Mouse (Mus musculus) E14TG2a.4 (cell line): ENCODE data around the gene Arv1.

Experiments used
- H3K27me3 ChIP-seq: 2 replicates; pipeline ENCODE4 v1.6.1; 2014; ENCODE audit warnings: low read length, control low read depth; ENCODE audit not compliant: insufficient read depth
- H3K36me3 ChIP-seq: 2 replicates; pipeline ENCODE4 v1.6.1; 2014; ENCODE audit warnings: low read length, control low read depth; ENCODE audit not compliant: insufficient read depth
- H3K4me1 ChIP-seq: replicated peaks from 2 replicates; pipeline ENCODE4 v1.6.1; 2014; ENCODE audit warnings: low read depth, low read length, control low read depth
- H3K4me3 ChIP-seq: replicated peaks from 2 replicates; pipeline ENCODE4 v1.5.1; 2014; ENCODE audit warnings: mild to moderate bottlenecking, low read length
- H3K9me3 ChIP-seq: 2 replicates; pipeline ENCODE4 v1.6.1; 2014; ENCODE audit warnings: low read length, control low read depth
- CTCF ChIP-seq: conservative IDR thresholded peaks from 2 replicates; pipeline ENCODE4 v1.5.1; 2014; ENCODE audit warnings: low read length
- NANOG ChIP-seq: IDR thresholded peaks from 2 replicates; pipeline ENCODE4 v1.6.1; 2014; ENCODE audit warnings: borderline replicate concordance, low read length, mixed read lengths
- POU5F1 ChIP-seq: IDR thresholded peaks from 2 replicates; pipeline ENCODE4 v1.6.1; 2014; ENCODE audit warnings: low read length, borderline replicate concordance

Arv1 gene

GRCm38 (mm10) chr8:124721862-124722515, at the start of gene Arv1, which contains the start of gene Ttc13:
Gene Arv1 (plus strand): TSS chr8:124722139.
Gene Ttc13 (minus strand): TSS chr8:124721983.
- H3K9me3 ChIP-seq: no peaks in the 10 kb centered on the region
- TF ChIP-seq NANOG (no peak), POU5F1 (no peak), CTCF (no peak)
- peaks cover 35% of the 10 kb centered on the region for H3K36me3 ChIP-seq
- peak within 1 kb of the TSS; percentile 99 for H3K4me3 ChIP-seq
- H3K4me1 ChIP-seq: peaks cover 33% of the 10 kb centered on the region
- H3K27me3 ChIP-seq: no peaks in the 10 kb centered on the region

GRCm38 (mm10) chr8:124672345-124672744, 49.6 kb upstream of the Arv1 start:
- peaks cover 9% of the 10 kb centered on the region; the same call in 1 of the 2 replicates for H3K27me3 ChIP-seq
- H3K4me1 ChIP-seq: peaks cover 26% of the 10 kb centered on the region
- no peak overlapping the region for H3K4me3 ChIP-seq
- H3K36me3 ChIP-seq: peaks cover 58% of the 10 kb centered on the region
- H3K9me3 ChIP-seq: no peaks in the 10 kb centered on the region
- no peak for TF ChIP-seq CTCF
- TF ChIP-seq NANOG: no peak
- no peak for TF ChIP-seq POU5F1

GRCm38 (mm10) chr8:124676661-124677060, 45.3 kb upstream of the Arv1 start:
- Histone ChIP-seq H3K36me3 (peaks cover 86% of the 10 kb centered on the region), H3K27me3 (no peaks in the 10 kb centered on the region), H3K4me3 (peak overlapping the region; percentile 46), H3K4me1 (peaks cover 66% of the 10 kb centered on the region), H3K9me3 (no peaks in the 10 kb centered on the region)
- TF ChIP-seq CTCF: no peak
- TF ChIP-seq POU5F1: no peak
- no peak for TF ChIP-seq NANOG

- H3K4me1 ChIP-seq: peaks cover 70% of the 10 kb centered on the region
- no peaks in the 10 kb centered on the region for H3K9me3 ChIP-seq
- no peaks in the 10 kb centered on the region for H3K27me3 ChIP-seq
- no peak for TF ChIP-seq POU5F1
- no peak for TF ChIP-seq CTCF
- no peak for TF ChIP-seq NANOG
- peaks cover 86% of the 10 kb centered on the region for H3K36me3 ChIP-seq
- H3K4me3 ChIP-seq: peak overlapping the region; percentile 46
These were observed 44.9 kb upstream of the Arv1 start for GRCm38 (mm10) chr8:124677078-124677477.

- no peaks in the 10 kb centered on the region for H3K27me3 ChIP-seq
- peak overlapping the region; percentile 46 for H3K4me3 ChIP-seq
- no peaks in the 10 kb centered on the region for H3K9me3 ChIP-seq
- peaks cover 73% of the 10 kb centered on the region for H3K4me1 ChIP-seq
- TF ChIP-seq POU5F1: no peak
- TF ChIP-seq CTCF: peak; percentile 80
- peaks cover 86% of the 10 kb centered on the region for H3K36me3 ChIP-seq
These were observed 44.5 kb upstream of the Arv1 start for GRCm38 (mm10) chr8:124677486-124677885.

- peaks cover 85% of the 10 kb centered on the region for H3K36me3 ChIP-seq
- H3K9me3 ChIP-seq: no peaks in the 10 kb centered on the region
- H3K4me3 ChIP-seq: no peak overlapping the region
- peaks cover 70% of the 10 kb centered on the region for H3K4me1 ChIP-seq
- no peaks in the 10 kb centered on the region for H3K27me3 ChIP-seq
- TF ChIP-seq POU5F1: no peak
- no peak for TF ChIP-seq NANOG
- TF ChIP-seq CTCF: no peak
These were observed 43.7 kb upstream of the Arv1 start for GRCm38 (mm10) chr8:124678246-124678645.

GRCm38 (mm10) chr8:124681077-124681791, 40.7 kb upstream of the Arv1 start:
- H3K4me3 ChIP-seq: no peak overlapping the region
- H3K27me3 ChIP-seq: no peaks in the 10 kb centered on the region
- H3K36me3 ChIP-seq: peaks cover 89% of the 10 kb centered on the region
- H3K4me1 ChIP-seq: peaks cover 57% of the 10 kb centered on the region
- H3K9me3 ChIP-seq: no peaks in the 10 kb centered on the region
- no peak for TF ChIP-seq POU5F1
- no peak for TF ChIP-seq NANOG
- no peak for TF ChIP-seq CTCF

GRCm38 (mm10) chr8:124681792-124682157, 40.2 kb upstream of the Arv1 start:
- Histone ChIP-seq H3K4me1 (peaks cover 53% of the 10 kb centered on the region), H3K9me3 (no peaks in the 10 kb centered on the region), H3K4me3 (no peak overlapping the region), H3K36me3 (peaks cover 94% of the 10 kb centered on the region), H3K27me3 (no peaks in the 10 kb centered on the region)
- TF ChIP-seq POU5F1: no peak
- peak; percentile 16; the same call in 1 of the 2 replicates for TF ChIP-seq CTCF
